Mouse (Mus musculus) brain, embryonic 14.5 days (tissue): ENCODE data around the gene Sertad4. TPM values are rescaled to one million over a fixed set of nuclear protein-coding genes. Genes with fewer than 3 reads are reported as not detected.

Source experiments
- DNase-seq: peaks from one replicate; pipeline ENCODE4 v3.0.0-alpha.2; 2011; ENCODE audit warnings: low read depth
- CTCF ChIP-seq: fragments of 200-500 bp; IDR thresholded peaks from 2 replicates; pipeline ENCODE4 v1.5.1; 2012; ENCODE audit warnings: inconsistent platforms, mild to moderate bottlenecking, moderate library complexity, borderline replicate concordance; ENCODE audit not compliant: insufficient read depth, insufficient read length; ENCODE audit errors: extremely low read depth
- POLR2A ChIP-seq: fragments of 200-500 bp; IDR thresholded peaks from 2 replicates; pipeline ENCODE4 v1.6.1; 2012; ENCODE audit warnings: mild to moderate bottlenecking, inconsistent platforms, borderline replicate concordance; ENCODE audit not compliant: poor library complexity, insufficient read depth, insufficient read length, severe bottlenecking; ENCODE audit errors: extremely low read depth
- polyA plus RNA-seq: library from polyadenylated mRNA; depleted of rRNA; stranded (reverse); fragments of >200 nt; gene quantifications from 2 replicates; pipeline ENCODE4 v1.2.3, GENCODE M21; 2012; rRNA removed

Gene Sertad4
- polyA plus RNA-seq, result 32.5 and 38.7 TPM in 2 replicates

DNA sequence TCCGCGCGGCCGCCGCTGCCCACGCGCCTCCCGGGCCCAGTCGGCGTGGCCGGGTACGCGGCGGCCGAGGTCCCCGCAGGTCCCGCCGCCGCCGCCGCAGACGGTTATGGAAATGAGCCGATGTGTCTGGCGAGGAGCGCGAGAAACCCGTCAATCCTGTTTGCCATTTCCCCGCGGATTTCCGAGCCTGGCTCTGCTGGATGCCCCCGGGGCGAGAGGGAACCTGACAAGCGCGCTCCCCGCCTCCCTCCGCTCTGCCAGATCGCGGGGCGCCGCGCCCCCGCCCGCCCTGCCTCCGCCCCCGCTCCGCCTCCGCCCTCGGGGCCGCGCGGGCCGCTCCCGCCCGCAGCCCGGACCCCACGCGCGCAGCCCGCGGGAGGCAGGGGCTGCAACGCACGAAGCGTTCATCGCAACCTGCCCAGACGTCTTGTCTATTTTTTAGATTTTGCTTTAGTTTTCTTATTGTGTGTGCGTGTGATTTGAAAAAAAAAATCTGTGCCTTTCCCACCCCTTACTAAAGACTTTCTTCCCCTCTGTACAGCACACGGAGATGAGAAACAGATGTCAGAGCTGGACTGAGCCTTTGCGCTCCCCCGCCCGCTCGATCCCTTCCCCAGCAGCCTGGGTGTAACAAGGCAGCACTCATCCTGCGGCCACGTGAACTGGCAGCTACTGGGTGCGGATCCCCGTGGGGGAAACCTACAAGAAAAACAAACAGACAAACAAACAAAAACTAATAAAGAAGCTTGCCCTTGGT is at the start of gene Sertad4:
TSS of gene Sertad4 (minus strand) at position 283 of the 757 bp plus-strand sequence.
- TF ChIP-seq CTCF, result no peak
- TF ChIP-seq POLR2A, result no peak

DNA sequence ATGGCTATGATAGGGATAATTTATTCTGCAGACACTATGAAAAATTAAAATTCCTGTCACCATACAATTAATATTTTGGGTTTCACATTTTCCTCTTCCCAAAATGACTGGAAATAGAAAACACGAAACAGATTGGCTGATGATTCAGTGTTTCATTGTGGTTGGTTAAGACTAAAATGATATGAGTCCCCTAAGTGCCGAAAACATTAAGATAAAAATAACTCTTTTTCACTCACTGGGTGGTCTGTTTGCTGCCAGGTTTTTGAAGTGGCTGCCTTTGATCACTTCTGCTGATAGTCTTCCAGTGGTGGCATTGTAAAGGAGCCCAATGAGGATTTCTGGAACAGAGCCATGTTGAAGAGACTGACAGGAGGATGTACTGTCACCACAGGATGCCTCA is 46.0 kb upstream of the Sertad4 start:
- DNase-seq, result peak; percentile 6
- TF ChIP-seq POLR2A, result no peak
- no peak for TF ChIP-seq CTCF

More for the DNA sequence above, at the start of gene Sertad4:
- peak; percentile 91 for DNase-seq

GRCm38 (mm10) chr1:192900913-192901312 is 45.4 kb upstream of the Sertad4 start:
- TF ChIP-seq POLR2A (no peak), CTCF (no peak)
- DNase-seq, result no peak

DNA sequence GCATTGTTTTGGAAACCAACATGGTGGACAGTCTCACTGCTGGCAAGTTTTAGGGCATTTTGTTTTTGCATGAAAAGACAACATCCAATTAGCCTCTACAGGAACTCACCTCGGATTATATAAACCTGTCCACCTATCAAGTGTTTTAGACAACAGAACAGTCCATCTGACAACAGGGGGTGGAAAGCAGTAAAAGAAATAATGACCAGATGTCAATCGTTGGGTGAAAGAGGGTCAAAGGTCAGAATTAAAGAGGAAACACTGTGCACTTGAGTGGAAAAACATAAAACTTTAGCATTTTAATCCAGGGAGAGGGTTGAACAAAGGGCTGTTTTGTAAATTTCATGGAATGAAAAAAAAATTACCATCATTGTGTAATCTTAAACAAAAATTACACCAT is 43.2 kb upstream of the Sertad4 start:
- TF ChIP-seq POLR2A (no peak), CTCF (no peak)
- DNase-seq, result no peak

GRCm38 (mm10) chr1:192897218-192897617 is 41.7 kb upstream of the Sertad4 start:
- DNase-seq, result peak; percentile 24
- no peak for TF ChIP-seq POLR2A
- no peak for TF ChIP-seq CTCF

DNA sequence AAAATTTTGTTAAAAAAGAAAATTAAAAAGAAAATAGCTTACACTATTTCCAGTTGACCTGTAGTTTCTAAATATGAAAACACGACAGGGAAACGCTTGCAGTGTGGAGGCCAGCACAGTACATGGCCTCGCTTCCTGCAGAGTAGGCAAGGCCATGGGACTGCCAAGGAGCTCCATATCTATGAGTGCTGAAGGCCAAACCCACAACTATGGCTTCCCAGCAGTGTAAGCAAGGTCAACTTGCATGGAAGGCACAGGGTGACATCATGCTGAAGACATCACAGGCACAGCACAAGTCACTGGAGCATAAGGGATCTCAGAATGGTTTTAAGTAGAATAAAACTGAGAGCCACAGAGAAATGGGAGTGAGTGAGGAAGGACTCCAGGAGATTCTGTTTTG is 40.5 kb upstream of the Sertad4 start:
- DNase-seq, result no peak
- TF ChIP-seq CTCF (no peak), POLR2A (no peak)

- DNase-seq, result no peak
- TF ChIP-seq POLR2A (no peak), CTCF (no peak)
Measured at GRCm38 (mm10) chr1:192890716-192891115, 35.2 kb upstream of the Sertad4 start.

DNA sequence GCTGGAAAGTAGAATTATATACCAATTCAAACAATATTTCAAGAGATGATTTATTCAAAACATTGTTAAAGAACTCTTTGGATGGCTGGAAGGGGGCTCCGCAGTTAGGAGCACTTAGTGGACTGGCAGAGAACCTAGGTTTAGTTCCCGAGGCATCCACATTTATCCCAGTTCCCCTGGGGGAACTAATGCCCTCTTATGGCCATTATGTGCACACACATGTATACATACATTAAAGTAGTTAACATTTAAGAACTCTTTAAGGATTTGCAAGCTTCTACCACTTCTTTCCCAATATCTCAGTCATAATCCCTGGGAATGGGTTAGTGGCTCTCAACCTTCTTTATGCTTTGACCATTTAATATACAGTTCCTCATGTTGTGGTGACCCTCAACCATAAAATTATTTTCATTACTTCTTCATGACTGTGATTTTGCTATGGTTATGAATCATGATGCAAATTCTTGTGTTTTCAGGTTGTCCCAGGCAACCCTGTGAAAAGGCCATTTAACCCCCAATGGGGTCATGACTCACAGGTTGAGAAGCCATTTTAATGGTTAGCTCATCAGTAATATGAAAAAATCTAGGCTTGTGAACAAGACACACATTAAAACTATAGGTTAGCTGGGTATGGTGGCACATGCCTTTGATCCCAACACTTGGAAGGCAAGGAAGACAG is 27.2 kb upstream of the Sertad4 start:
- TF ChIP-seq POLR2A (no peak), CTCF (no peak)
- peak; percentile 36 for DNase-seq

- TF ChIP-seq CTCF (peak; percentile 33; the same call in 1 of the 2 replicates), POLR2A (no peak)
- no peak for DNase-seq
Measured at GRCm38 (mm10) chr1:192880130-192880529, 24.6 kb upstream of the Sertad4 start.

- DNase-seq, result no peak
- TF ChIP-seq CTCF (no peak), POLR2A (no peak)
Measured at GRCm38 (mm10) chr1:192879086-192879580, 23.6 kb upstream of the Sertad4 start.

DNA sequence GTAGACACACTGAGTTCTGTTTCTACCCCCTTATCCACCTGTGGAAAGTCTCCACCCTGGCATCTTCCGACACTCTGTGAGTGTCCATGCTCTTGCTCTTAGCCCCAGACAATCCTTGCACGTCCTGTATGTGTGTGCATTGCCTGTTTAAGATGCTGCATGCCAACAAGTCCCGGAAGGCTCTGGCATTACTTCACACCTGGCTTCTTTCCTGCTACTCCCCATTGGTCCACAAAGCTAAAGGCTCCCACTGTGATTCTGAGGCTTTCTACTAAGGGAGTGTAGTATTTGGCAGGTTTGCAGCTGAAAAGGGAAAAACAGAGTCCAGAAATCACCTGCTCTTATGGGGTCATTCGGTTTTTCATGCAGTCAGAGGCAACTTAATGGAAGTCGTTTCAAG is 17.3 kb upstream of the Sertad4 start:
- DNase-seq, result peak; percentile 66
- no peak for TF ChIP-seq CTCF
- no peak for TF ChIP-seq POLR2A
